In genomic region chr2:58829981-58830742, GRCm38 (mm10) we compare ENCODE assay signal across 9 mouse cellular contexts. TPM values are rescaled to one million over a fixed set of nuclear protein-coding genes. Genes with fewer than 3 reads are reported as not detected.
DNase-seq lines count a peak whose midpoint lies in the region; ATAC-seq and TF ChIP-seq lines count a peak whose summit lies in the region.
"Had no signal": no experiment of that assay in that cellular context is flagged by ENCODE, and none has a peak within 500 bp of the region (broad histone marks: within the 10 kb centered on the region; RNA-seq: fewer than 3 reads in every experiment).

No protein-coding gene starts in this region.

- intact Hi-C loops in heart, adult 2 months (cut with DNase I): loop anchor here (5.0 kb wide), 2 partner anchors 592 to 607 kb away; no protein-coding TSS in a partner anchor

- H3K4me2 ChIP-seq in heart, embryonic 12.5 days: no peak overlapping the region
- H3K4me2 ChIP-seq in midbrain, postnatal 0 days (ENCODE audit: low read depth, low read length, poor library complexity, severe bottlenecking): no peak overlapping the region

- no peaks in the 10 kb centered on the region for H3K36me3 ChIP-seq in heart, adult 2 months (ENCODE audit: control insufficient read depth, insufficient read depth, low read length)
- no peaks in the 10 kb centered on the region for H3K36me3 ChIP-seq in heart, embryonic 12.5 days
- H3K36me3 ChIP-seq in midbrain, postnatal 0 days (ENCODE audit: insufficient read depth, low read length): no peaks in the 10 kb centered on the region

- H3K4me1 ChIP-seq in heart, adult 2 months (ENCODE audit: control insufficient read depth, insufficient read depth, low read length): no peaks in the 10 kb centered on the region; the same call in 1 of the 2 replicates
- H3K4me1 ChIP-seq in heart, embryonic 12.5 days (replicated peaks): peaks cover 16% of the 10 kb centered on the region
- no peaks in the 10 kb centered on the region for H3K4me1 ChIP-seq in midbrain, postnatal 0 days (ENCODE audit: insufficient read depth, low read length)

- no peak for TF ChIP-seq POLR2A in heart, adult 2 months (IDR thresholded peaks at IDR 0.05; ENCODE audit: insufficient read depth, low read depth, low read length)
- no peak for TF ChIP-seq POLR2A in brain, embryonic 14.5 days (IDR thresholded peaks at IDR 0.05; ENCODE audit: borderline replicate concordance, extremely low read depth, insufficient read depth, insufficient read length, poor library complexity, severe bottlenecking)

- DNase-seq in heart, adult 2 months: no peak
- peak; percentile 16 for DNase-seq in CD4-positive helper T cell, adult 2 months (ENCODE audit: low read depth, low spot score)
- peak; percentile 51 for DNase-seq in brain, embryonic 14.5 days (ENCODE audit: low read depth)
- peak; percentile 78 for DNase-seq in kidney, adult 9 months
- DNase-seq in midbrain, postnatal 0 days (ENCODE audit: low spot score): peak; percentile 62
- no peak for DNase-seq in yolk sac, embryonic 10.5 days (ENCODE audit: low spot score)
- no peak for DNase-seq in frontal cortex, postnatal 36 days (ENCODE audit: low spot score in 2 of 2)

- TF ChIP-seq CTCF in heart, adult 2 months (IDR thresholded peaks at IDR 0.05): peak; percentile 57
- no peak for TF ChIP-seq CTCF in brain, embryonic 14.5 days (IDR thresholded peaks at IDR 0.05; ENCODE audit: borderline replicate concordance, extremely low read depth, insufficient read depth, insufficient read length)
- TF ChIP-seq CTCF in midbrain, postnatal 0 days (IDR thresholded peaks at IDR 0.05): peak; percentile 72

- no peak overlapping the region for H3K27ac ChIP-seq in heart, adult 2 months
- H3K27ac ChIP-seq in heart, embryonic 12.5 days (ENCODE audit: poor library complexity, severe bottlenecking): no peak overlapping the region
- H3K27ac ChIP-seq in midbrain, postnatal 0 days (ENCODE audit: low read depth, low read length): no peak overlapping the region

- no peak overlapping the region for H3K4me3 ChIP-seq in heart, adult 2 months
- no peak overlapping the region for H3K4me3 ChIP-seq in heart, embryonic 12.5 days
- H3K4me3 ChIP-seq in midbrain, postnatal 0 days (ENCODE audit: low read depth, low read length): no peak overlapping the region

- no peaks in the 10 kb centered on the region for H3K27me3 ChIP-seq in heart, adult 2 months (ENCODE audit: control insufficient read depth, insufficient read depth, low read length)
- H3K27me3 ChIP-seq in heart, embryonic 12.5 days (replicated peaks): no peaks in the 10 kb centered on the region
- H3K27me3 ChIP-seq in midbrain, postnatal 0 days (ENCODE audit: insufficient read depth, low read length): no peaks in the 10 kb centered on the region

- H3K9me3 ChIP-seq in heart, embryonic 12.5 days (replicated peaks): no peaks in the 10 kb centered on the region
- H3K9me3 ChIP-seq in midbrain, postnatal 0 days (ENCODE audit: low read length): no peaks in the 10 kb centered on the region

- no peak overlapping the region for H3K9ac ChIP-seq in heart, adult 2 months (ENCODE audit: low read depth, low read length)
- no peak overlapping the region for H3K9ac ChIP-seq in heart, embryonic 12.5 days
- no peak overlapping the region for H3K9ac ChIP-seq in midbrain, postnatal 0 days (replicated peaks; ENCODE audit: low read length, poor library complexity, severe bottlenecking)

- no peak for ATAC-seq in heart, embryonic 12.5 days (ENCODE audit: insufficient number of reproducible peaks, low FRiP score)
- peak; percentile 80 for ATAC-seq in midbrain, postnatal 0 days (ENCODE audit: low FRiP score)

- H3K79me2 ChIP-seq in heart, adult 2 months (replicated peaks; ENCODE audit: control insufficient read depth, insufficient read depth, low read length): no peaks in the 10 kb centered on the region

- TF ChIP-seq EP300 in heart, adult 2 months (IDR thresholded peaks at IDR 0.05; ENCODE audit: insufficient read depth, low read depth, low read length): no peak

- 39% methylated on average over 7 of the region's 7 CpGs for WGBS in heart, adult 2 months
- 58% methylated on average over 7 of the region's 7 CpGs for WGBS in heart, embryonic 12.5 days
- 40% methylated on average over 7 of the region's 7 CpGs for WGBS in midbrain, postnatal 0 days

RNA-seq across cellular contexts. Expression of gene Gm11099, which starts 29.1 kb away (rescaled TPM):
- not detected for total RNA-seq in heart, adult 2 months (2021)
- polyA plus RNA-seq in heart, adult 2 months (2012; rRNA removed): not detected in 2 replicates
- polyA plus RNA-seq in heart, embryonic 12.5 days (2016; fragmentation: Nextera tagmentation; extraction: Ambion mirVana): not detected in 2 replicates
- not detected in 2 replicates for polyA plus RNA-seq in brain, embryonic 14.5 days (2012; rRNA removed)
- not detected in 2 replicates for total RNA-seq in midbrain, postnatal 0 days (2014; rRNA removed)
- not detected in 2 replicates for polyA plus RNA-seq in midbrain, postnatal 0 days (2015; fragmentation: Nextera tagmentation; extraction: Ambion mirVana)
- total RNA-seq: left cerebral cortex, postnatal 25 days had no signal

Comparison
In these comparisons a context has a peak if more than half of its experiments do, and no peak if none do; other contexts are left out.
1. DNase-seq: peak in CD4-positive helper T cell, adult 2 months (single experiment), brain, embryonic 14.5 days (single experiment), kidney, adult 9 months (single experiment) and midbrain, postnatal 0 days (single experiment); none in heart, adult 2 months (0 of 2), yolk sac, embryonic 10.5 days (single experiment) and frontal cortex, postnatal 36 days (0 of 2).